Mouse (Mus musculus) hindbrain, embryonic 16.5 days (tissue): Measurements from ENCODE around the gene Olfr750. TPM values are rescaled to one million over a fixed set of nuclear protein-coding genes. Genes with fewer than 3 reads are reported as not detected.

Source experiments
- ATAC-seq: fragments of 200-750 bp; cut with Nextera tagmentation; 2 replicates; pipeline ENCODE4 v1.8.0; 2017; ENCODE audit warnings: moderate TSS enrichment, moderate library complexity
- H3K27ac ChIP-seq: fragments of 300-500 bp; sonication (generic); 2 replicates; pipeline ENCODE4 v1.5.1; 2014; ENCODE audit warnings: low read depth, mild to moderate bottlenecking, control low read depth, low read length, moderate library complexity
- H3K27me3 ChIP-seq: fragments of 300-500 bp; sonication (generic); replicated peaks from 2 replicates; pipeline ENCODE4 v1.6.1; 2014; ENCODE audit warnings: low read length; ENCODE audit not compliant: control insufficient read depth, insufficient read depth
- H3K36me3 ChIP-seq: fragments of 300-500 bp; sonication (generic); 2 replicates; pipeline ENCODE4 v1.6.1; 2014; ENCODE audit warnings: mild to moderate bottlenecking, low read length, moderate library complexity, mixed read lengths; ENCODE audit not compliant: control insufficient read depth, insufficient read depth
- H3K4me1 ChIP-seq: fragments of 300-500 bp; sonication (generic); 2 replicates; pipeline ENCODE4 v1.6.1; 2014; ENCODE audit warnings: low read depth, low read length; ENCODE audit not compliant: control insufficient read depth, insufficient read depth
- H3K4me2 ChIP-seq: fragments of 300-500 bp; sonication (generic); 2 replicates; pipeline ENCODE4 v1.6.1; 2014; ENCODE audit warnings: mild to moderate bottlenecking, low read length, control low read depth, moderate library complexity
- H3K4me3 ChIP-seq: fragments of 300-500 bp; sonication (generic); 2 replicates; pipeline ENCODE4 v1.5.1; 2014; ENCODE audit warnings: mild to moderate bottlenecking, low read length, control low read depth, moderate library complexity
- H3K9ac ChIP-seq: fragments of 300-500 bp; sonication (generic); 2 replicates; pipeline ENCODE4 v1.6.1; 2014; ENCODE audit warnings: low read depth, mild to moderate bottlenecking, control low read depth, low read length, moderate library complexity
- H3K9me3 ChIP-seq: fragments of 300-500 bp; sonication (generic); 2 replicates; pipeline ENCODE4 v1.6.1; 2014; ENCODE audit warnings: mild to moderate bottlenecking, low read length, moderate library complexity; ENCODE audit not compliant: control insufficient read depth
- WGBS: fragments of 180-500 bp; shearing (Covaris S2); extraction: QIAGEN DNeasy Blood & Tissue Kit; methylation state at CpG from one replicate; pipeline ENCODE4 v1.1.7; 2014; 5-methylcytosine and 5-hydroxymethylcytosine counted together
- polyA plus RNA-seq: library from polyadenylated mRNA; unstranded; fragments of >200 nt; fragmentation: Nextera tagmentation; extraction: Ambion mirVana; gene quantifications from 2 replicates; pipeline ENCODE4 v1.2.1, GENCODE M21; 2015

The Olfr750 gene
- polyA plus RNA-seq, 1 experiment from 2014 or later = 0.03 TPM

DNA sequence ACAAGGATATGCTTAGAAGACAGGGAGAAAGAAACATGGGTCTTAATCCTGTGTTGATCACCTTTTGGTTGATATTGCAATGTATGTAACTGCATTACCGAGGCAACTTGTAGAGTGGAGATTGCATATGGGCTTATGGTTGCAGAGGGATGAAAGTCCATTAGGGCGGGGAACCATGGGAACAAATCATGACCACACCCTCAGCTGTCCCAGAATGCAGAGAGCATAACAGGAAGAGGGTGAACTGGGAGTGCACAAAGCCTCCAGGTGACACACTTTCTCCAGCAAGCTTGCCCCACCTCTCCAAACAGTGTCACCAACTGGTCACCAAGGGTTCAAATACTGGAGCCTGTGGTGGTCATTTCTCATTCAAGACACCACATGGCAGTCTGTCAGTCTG, 6.8 kb upstream of the Olfr750 start:
- Histone ChIP-seq H3K9me3 (no peaks in the 10 kb centered on the region), H3K9ac (no peak overlapping the region), H3K36me3 (no peaks in the 10 kb centered on the region), H3K4me1 (peaks cover 7% of the 10 kb centered on the region; the same call in 1 of the 2 replicates), H3K4me2 (no peak overlapping the region), H3K4me3 (no peak overlapping the region), H3K27me3 (peaks cover 4% of the 10 kb centered on the region), H3K27ac (no peak overlapping the region)
- no peak for ATAC-seq
- 89% methylated on average over 2 of the region's 2 CpGs for WGBS

DNA sequence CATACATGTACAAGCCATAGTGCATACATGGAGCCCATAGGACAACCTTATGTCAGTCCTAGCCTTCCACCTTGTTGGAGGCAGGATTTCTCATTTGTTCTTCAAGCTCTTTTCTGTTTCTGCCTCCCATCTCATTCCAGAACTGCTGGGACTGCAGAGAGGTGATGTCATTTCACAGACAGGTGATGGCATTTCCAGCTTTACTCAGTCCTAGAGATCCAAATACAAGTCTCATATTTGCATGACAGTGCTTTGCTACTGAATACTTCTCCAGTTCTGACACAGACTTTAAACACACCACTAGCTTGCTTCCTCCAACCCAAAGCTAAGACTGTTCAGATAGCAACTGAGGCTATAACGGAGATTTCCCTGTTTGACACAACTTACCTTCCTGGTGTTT, 4.9 kb upstream of the Olfr750 start:
- peaks cover 7% of the 10 kb centered on the region; the same call in 1 of the 2 replicates for H3K4me1 ChIP-seq
- no peak overlapping the region for H3K4me2 ChIP-seq
- no peak overlapping the region for H3K4me3 ChIP-seq
- H3K9me3 ChIP-seq = no peaks in the 10 kb centered on the region
- H3K27me3 ChIP-seq = peaks cover 4% of the 10 kb centered on the region
- no peak for ATAC-seq
- H3K27ac ChIP-seq = no peak overlapping the region
- H3K9ac ChIP-seq = no peak overlapping the region
- no peaks in the 10 kb centered on the region for H3K36me3 ChIP-seq
- 83% methylated on average over 1 of the region's 1 CpGs for WGBS

DNA sequence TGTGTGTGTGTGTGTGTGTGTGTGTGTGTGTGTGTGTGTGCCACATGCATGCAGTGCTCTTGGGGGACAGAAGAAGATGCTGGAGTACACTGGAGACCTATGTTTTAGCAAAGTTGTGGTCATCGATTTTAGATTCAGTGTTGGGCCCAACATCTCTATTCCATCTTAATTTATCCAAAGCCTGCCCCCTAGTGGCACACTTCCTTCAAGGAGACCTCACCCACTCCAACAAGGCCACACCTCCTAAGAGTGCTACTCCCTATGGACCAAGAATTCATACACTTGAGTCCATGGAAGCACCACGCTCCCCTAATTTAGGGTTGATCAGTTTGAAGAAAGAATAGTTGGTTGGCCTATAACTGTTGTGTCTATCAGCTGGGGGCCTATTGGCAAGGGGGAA, 4.6 kb downstream of the Olfr750 start:
- Histone ChIP-seq H3K36me3 (no peaks in the 10 kb centered on the region), H3K4me2 (no peak overlapping the region), H3K9me3 (no peaks in the 10 kb centered on the region), H3K4me3 (no peak overlapping the region), H3K27me3 (no peaks in the 10 kb centered on the region), H3K9ac (no peak overlapping the region), H3K27ac (no peak overlapping the region), H3K4me1 (peaks cover 5% of the 10 kb centered on the region)
- no peak for ATAC-seq
- WGBS = 95% methylated on average over 2 of the region's 2 CpGs

DNA sequence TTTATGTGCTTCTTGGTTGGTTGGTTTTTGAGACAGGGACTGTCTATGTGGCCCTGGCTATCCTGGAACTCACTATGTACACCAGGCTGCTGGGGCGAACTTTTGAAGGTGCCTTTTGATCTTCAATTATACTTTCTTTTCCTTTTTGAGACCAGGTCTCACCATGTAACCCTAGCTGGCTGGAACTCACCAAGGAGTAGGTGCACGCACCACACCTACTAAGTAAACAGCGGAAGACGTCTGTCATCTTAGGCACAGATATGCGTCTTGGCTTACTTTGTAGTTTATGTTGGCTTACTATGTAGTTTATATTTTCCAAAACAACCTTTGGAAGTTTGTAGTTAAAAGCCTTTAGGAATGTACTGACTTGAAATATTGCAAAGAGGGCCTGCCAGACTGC, 5.3 kb downstream of the Olfr750 start:
- 90% methylated on average over 5 of the region's 5 CpGs for WGBS
- Histone ChIP-seq H3K27ac (no peak overlapping the region), H3K4me2 (no peak overlapping the region), H3K4me3 (no peak overlapping the region), H3K9me3 (no peaks in the 10 kb centered on the region), H3K9ac (no peak overlapping the region), H3K36me3 (no peaks in the 10 kb centered on the region), H3K4me1 (peaks cover 5% of the 10 kb centered on the region), H3K27me3 (no peaks in the 10 kb centered on the region)
- no peak for ATAC-seq

DNA sequence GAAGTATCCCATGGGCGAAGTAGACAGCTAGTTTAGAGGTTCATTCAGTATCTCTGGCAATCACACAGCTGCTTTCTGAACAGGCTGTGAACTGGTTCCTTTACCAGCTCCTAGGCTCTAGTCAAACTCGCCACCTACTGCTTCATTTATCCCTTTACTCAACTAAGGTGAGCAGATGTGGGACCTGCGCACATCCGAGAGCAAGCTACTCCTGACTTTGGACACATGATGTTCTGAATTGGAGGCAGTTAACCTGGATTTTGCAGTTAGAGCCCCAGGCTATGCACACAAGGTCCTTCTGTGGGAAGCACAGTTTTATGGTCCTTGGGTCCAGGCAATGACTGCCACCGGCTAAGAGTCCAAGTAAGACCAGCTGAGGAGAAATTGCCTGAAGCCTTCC, 13.5 kb downstream of the Olfr750 start:
- Histone ChIP-seq H3K36me3 (no peaks in the 10 kb centered on the region), H3K4me2 (no peak overlapping the region), H3K27me3 (no peaks in the 10 kb centered on the region), H3K4me3 (no peak overlapping the region), H3K9me3 (no peaks in the 10 kb centered on the region), H3K4me1 (no peaks in the 10 kb centered on the region), H3K9ac (no peak overlapping the region), H3K27ac (no peak overlapping the region)
- no peak for ATAC-seq
- 88% methylated on average over 5 of the region's 5 CpGs for WGBS

DNA sequence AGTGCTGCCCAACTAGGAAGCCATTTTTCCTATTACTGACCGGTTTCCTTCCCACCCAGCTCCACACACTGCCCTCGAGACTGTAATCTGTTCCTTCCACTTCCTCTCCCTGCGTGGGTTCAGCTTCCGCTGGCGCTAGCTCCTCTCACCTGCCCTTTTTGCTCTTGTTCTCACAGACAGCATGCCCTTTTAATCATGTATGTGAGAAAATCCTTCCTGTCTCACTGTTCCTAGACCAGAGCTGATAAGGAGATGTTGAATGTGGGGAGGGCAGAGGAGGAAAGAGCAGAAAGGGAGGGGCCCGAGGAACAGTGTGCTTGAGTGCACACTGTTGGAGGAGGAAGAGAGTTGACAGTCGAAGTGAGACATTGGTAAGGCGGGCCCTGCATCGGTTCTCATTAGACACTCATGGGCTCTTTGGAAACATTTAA, 16.8 kb downstream of the Olfr750 start, which contains the start of gene Rnase12:
Gene Rnase12, minus strand, starts transcription at position 261 of the 431 bp plus-strand sequence.
- Histone ChIP-seq H3K4me1 (no peaks in the 10 kb centered on the region), H3K36me3 (no peaks in the 10 kb centered on the region), H3K4me3 (no peak within 1 kb of the TSS), H3K27me3 (no peaks in the 10 kb centered on the region), H3K27ac (no peak within 1 kb of the TSS), H3K9me3 (no peaks in the 10 kb centered on the region), H3K4me2 (no peak within 1 kb of the TSS), H3K9ac (no peak within 1 kb of the TSS)
- WGBS = 79% methylated on average over 9 of the region's 9 CpGs
- no peak for ATAC-seq

DNA sequence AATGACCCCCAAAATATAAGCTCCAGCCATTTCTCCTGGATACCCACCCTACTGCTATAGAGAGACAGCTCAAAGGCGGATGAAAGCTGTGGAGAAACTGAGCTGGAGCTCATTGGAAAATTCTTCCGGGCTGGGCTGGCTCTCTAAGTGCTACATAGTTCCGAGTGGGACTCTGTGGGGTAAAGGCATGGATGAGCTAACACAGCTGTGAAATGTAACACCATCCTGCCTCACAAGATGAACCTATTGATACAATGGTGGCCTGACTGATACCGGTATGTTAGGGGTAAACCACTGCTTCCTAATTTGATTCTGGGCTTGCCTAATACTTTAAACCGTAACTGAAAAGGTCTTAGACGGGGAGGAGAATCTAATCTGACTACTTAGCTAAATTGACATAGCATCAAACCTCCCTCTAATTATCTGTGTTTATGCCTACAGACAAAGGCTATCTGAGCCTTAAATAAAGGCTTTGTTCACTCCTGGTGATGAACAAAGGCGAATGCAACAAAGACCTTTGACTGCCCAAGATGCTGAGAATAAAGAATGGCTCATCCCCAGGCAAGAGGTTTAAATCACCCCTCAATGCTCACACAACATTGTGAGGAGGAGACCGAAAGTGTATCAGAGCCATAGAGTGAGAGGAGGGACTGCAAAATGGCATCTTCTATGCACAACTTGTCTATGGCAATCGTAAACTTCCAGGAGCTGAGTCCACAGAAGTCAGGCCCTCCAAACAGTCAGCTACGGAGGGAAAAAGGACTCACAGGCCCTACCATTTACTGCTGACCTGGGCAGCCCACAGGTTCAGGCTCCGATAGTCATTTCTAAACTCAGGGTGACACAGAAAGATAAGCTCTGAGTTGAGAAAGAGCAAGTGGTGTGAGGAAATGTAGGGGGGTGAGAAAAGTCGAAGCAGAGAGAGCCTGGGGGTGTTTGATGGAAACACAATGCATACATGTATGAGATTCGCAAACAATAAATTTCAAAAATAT, 19.7 kb downstream of the Olfr750 start:
- H3K36me3 ChIP-seq = no peaks in the 10 kb centered on the region
- H3K27ac ChIP-seq = no peak overlapping the region
- no peak overlapping the region for H3K4me2 ChIP-seq
- H3K9ac ChIP-seq = no peak overlapping the region
- ATAC-seq = no peak
- no peak overlapping the region for H3K4me3 ChIP-seq
- WGBS = 36% methylated on average over 13 of the region's 13 CpGs
- H3K27me3 ChIP-seq = no peaks in the 10 kb centered on the region
- H3K4me1 ChIP-seq = no peaks in the 10 kb centered on the region
- no peaks in the 10 kb centered on the region for H3K9me3 ChIP-seq

DNA sequence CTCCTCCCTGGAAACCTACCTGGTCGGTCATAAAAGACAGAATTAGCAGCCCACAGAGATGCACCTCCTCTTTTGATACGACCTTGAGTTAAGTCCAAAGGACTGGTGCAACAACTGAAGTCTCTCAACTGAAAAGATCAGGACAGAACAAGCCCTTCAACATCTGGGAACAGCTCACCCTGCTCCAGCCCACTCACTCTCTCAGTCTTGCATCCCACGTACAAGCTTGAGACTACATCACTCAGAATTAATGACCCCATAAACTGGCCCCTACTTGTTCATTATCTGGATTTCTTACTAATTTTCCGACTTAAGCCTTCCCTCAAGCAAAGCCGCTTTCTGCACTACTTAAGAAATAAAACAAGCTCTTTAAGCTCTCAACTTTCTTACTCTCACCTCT, 21.1 kb downstream of the Olfr750 start:
- H3K9ac ChIP-seq = no peak overlapping the region
- 70% methylated on average over 5 of the region's 5 CpGs for WGBS
- no peaks in the 10 kb centered on the region for H3K9me3 ChIP-seq
- no peaks in the 10 kb centered on the region for H3K36me3 ChIP-seq
- no peak overlapping the region for H3K4me3 ChIP-seq
- no peak overlapping the region for H3K27ac ChIP-seq
- no peaks in the 10 kb centered on the region for H3K27me3 ChIP-seq
- H3K4me1 ChIP-seq = no peaks in the 10 kb centered on the region
- no peak overlapping the region for H3K4me2 ChIP-seq
- no peak for ATAC-seq

DNA sequence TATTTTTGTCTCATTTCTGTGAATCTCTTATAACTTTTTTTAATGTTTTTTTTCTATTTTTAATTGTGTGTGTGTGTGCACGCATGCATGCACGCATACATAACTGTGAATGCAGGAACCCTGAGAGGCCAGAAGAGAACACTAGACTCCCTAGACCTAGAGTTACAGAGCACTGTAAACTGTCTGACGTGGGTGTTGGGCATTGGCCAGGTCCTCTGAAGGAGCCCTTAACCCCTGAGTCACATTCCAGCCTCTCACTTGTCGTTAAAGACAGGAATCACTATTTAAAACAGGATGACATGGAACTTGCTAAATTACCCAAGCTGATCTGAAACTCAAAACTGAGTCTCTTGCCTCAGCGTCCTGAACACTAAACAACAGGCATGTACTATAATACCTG, 22.3 kb downstream of the Olfr750 start:
- H3K4me1 ChIP-seq = no peaks in the 10 kb centered on the region
- H3K27ac ChIP-seq = no peak overlapping the region
- no peaks in the 10 kb centered on the region for H3K9me3 ChIP-seq
- H3K27me3 ChIP-seq = no peaks in the 10 kb centered on the region
- no peak overlapping the region for H3K4me2 ChIP-seq
- no peaks in the 10 kb centered on the region for H3K36me3 ChIP-seq
- ATAC-seq = no peak
- H3K4me3 ChIP-seq = no peak overlapping the region
- H3K9ac ChIP-seq = no peak overlapping the region
- WGBS = 67% methylated on average over 5 of the region's 5 CpGs
